Mouse (Mus musculus) cerebellum, adult 9-10 months (tissue): ENCODE data around the gene Map7d2.

Experiments used
- DNase-seq: peaks from one replicate; pipeline ENCODE4 v3.0.0; 2022

The Map7d2 gene

DNA sequence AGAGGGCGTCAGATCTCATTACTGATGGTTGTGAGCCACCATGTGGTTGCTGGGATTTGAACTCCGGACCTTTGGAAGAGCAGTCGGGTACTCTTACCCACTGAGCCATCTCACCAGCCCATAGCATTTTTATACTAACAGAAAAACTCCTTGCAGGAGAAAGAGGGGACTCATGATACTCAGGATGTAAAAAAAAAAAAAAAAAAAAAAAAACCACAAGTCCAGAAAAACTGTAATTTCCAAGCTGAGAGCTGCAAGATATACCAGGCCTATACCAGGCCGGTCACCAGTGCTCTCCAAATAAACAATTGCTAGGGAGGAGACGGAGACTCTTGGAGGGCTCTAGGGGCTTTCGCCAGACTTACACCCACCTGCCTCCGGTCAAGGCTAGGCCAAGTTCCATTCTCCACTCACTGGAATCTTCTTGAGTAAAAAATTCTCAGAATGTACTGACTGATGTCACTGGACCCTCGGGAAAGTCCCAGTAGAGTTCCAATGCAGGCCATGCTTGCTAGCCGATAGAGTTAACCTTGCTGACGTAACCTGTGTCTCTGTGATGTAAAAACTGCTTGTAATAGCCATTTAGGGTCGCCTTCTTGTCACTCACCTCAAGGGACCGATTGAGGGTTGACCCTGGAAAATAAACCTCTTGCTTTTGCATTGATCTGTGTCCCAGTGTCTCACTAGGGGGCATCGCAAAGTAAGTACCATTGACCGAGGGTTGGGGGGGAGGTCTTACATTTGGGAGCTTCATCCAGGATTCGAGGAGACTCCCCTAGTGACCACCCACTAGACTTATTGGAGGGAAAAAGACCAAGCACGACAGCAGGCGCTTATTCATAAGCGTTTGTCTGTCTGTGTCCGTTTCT is 95.7 kb downstream of the Map7d2 start:
- DNase-seq = no peak

DNA sequence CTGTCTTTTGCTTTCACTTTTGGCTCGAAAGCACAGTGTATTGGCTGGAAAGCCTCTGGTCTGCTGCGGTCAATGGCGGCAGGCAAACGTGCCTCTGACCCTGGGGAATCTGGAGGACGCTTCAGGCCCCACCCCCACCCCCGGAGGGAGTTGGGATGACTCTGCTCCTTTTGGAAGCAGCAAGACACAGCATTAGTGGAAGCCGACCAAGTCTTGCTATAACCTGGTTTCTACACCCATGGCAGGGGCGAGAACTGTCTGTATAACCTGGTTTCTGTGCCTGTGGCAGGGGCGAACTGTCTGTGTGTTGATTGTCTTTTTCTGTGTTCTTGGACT is 96.3 kb downstream of the Map7d2 start:
- no peak for DNase-seq

DNA sequence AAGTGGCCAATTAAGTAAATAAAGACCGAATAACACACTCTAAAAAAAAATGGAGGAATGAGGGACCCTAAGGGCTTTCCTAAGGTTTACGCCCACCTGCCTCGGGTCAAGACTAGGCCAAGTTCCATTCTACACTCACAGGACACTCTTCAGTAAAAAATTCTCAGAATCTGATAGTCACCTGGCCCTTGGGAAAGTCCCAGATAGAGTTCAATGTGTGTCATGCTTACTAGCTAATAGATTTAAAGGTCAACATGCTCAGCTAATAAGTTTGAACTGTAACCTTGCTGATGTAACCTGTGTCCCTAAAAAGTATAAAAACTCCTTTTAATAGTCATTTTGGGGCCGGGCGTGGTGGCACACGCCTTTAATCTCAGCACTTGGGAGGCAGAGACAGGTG is 101.2 kb downstream of the Map7d2 start:
- no peak for DNase-seq

DNA sequence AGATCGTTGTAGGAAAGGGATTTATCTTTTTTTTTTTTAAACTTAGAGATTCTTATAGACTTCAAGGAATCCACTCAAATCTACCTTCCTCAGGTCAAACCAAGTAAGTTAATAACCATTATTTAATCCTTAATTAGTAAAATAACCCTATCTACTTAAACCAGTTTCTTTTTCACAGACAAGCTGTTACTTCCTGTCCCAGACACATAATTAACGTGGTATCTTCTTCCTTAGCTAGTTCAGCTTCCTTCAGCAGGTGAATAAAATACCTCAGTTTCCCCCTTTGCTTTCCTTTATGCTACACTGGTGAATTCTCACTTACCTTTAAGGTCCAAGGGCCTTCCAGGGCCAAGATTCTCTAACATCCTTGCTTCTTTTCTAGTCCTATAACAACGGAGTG is 107.4 kb downstream of the Map7d2 start:
- DNase-seq = no peak

DNA sequence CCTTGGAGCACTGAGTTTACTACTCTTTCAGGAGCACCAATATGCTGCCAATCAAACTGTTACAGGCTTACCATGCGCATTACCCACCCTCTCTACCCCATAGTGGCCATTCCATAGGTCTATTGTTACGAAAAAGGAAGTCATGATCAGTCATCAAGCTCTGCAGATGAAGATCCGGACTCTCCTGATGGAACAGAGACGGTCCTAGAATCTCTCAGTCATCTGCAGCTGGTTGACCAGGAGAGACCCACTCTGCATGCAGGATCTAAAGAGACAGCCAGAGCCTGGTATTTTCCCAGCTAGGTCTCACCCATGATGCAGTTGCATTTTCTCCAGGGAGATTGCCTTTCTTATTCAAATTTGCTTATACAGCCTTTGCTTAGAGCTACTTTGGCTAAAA is 108.3 kb downstream of the Map7d2 start:
- no peak for DNase-seq

DNA sequence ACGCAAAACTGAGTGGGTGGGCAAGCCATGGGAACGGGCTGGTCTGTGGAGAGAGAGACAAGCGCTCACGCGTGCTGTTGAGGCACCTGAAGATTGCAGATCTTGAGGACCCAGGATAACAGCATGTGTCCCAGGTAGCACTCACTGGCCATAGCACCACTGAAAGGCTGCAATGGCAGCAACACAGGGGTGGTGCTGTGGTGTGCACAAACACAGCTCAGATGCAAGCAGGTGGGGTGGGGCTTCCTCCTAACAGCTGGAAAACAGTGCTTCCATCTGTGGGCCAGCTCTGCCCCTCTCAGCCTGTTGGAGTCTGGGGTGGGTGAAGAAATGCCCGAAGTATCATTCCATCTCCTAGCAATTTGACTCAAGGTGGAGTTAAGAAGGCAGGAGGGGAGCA is 112.0 kb downstream of the Map7d2 start, which contains the start of gene Bclaf3:
Bclaf3 (plus strand) TSS at position 301 of the 400 bp plus-strand sequence.
- no peak for DNase-seq

DNA sequence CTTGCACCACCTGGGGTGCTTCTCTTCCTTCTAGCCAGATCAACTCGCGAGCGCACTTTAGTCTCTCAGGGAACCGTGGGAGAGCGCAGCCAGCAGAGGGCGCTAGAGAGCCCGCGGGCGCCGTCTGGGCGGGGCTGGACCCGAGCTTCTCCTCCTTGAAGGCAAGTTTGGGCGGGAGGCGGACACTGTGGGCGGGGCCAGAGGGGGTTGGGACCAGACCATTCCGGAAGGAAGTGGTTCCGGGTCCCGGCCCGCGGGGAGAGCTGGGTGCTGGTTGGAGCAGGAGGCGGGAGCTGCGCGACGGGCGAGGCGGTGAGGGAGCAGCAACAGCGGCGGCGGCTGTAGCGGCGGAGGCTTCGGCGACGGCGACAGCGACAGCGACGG is 118.0 kb downstream of the Map7d2 start:
- peak; percentile 95 for DNase-seq

DNA sequence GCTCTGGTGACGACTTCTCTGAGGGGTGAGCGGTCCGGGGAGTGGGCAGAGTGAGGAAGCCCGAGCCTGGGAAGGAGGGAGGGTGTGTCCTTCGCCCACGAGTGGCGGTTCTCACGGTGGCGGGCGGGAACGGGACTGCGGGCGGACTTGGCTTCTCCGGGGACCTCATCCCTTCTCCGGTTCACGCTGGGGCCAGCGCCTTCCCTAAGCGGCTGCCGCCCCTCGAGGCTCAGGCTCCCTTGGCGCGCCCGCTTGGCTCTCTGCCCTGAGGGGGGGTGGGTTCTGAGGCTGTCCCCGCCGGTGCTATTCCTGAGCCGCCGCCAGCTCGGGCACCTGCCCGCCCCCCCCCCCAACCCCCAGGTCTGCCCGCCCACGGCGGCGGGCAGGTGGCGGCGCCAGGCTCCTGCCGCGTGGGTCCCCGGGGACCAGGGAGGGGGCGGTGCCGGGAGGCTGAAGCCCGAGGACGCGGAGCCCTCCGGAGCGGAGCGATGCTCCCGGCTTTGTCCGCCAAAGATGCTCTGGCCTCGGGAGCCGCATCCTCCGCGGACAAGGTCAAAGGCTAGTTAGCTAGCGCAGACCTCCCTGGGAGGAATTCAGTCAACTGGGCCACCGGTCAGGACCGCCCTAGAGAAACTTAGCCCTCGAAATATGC is 118.6 kb downstream of the Map7d2 start:
- no peak for DNase-seq

DNA sequence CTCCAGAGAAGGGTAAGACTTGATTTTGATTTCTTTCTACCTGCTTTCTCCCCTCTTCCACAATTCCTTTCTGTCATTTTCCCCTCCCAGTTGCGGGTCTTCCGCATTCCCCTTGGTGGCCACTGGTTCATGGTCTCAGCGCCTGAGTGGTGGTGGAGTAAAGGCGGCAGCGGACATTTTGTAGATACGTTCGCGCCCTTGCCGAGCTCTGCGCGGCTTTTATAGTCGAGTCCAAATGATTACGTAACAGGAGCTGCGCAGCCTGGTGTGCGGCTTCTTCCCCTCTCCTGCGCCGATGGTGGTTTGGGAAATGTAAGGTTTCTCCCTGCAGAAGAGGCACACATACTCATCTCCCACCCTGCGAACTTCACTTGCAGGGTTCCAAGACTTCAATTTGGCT is 127.6 kb downstream of the Map7d2 start:
- no peak for DNase-seq

DNA sequence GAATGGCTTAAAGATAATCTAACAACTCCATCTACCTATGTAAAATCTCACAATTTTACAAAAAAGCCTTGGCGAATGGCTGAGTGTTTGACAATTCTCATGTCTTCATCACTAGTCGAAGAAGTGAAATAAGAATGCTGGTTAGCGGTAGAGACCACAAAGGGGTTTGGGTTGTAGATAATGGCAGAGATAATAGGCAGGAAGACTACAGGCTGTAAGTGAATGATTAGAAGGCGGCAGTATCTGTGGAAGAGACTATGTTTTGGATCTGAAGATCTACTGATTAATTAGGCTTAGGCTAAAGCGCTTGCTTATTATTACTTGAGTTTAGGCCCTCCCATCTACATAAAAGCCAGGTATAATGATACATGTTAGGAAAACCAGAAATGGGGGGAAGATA is 132.7 kb downstream of the Map7d2 start:
- DNase-seq = no peak
